Mouse (Mus musculus): ENCODE results near the gene Gm1673.

Gm1673 gene

DNA sequence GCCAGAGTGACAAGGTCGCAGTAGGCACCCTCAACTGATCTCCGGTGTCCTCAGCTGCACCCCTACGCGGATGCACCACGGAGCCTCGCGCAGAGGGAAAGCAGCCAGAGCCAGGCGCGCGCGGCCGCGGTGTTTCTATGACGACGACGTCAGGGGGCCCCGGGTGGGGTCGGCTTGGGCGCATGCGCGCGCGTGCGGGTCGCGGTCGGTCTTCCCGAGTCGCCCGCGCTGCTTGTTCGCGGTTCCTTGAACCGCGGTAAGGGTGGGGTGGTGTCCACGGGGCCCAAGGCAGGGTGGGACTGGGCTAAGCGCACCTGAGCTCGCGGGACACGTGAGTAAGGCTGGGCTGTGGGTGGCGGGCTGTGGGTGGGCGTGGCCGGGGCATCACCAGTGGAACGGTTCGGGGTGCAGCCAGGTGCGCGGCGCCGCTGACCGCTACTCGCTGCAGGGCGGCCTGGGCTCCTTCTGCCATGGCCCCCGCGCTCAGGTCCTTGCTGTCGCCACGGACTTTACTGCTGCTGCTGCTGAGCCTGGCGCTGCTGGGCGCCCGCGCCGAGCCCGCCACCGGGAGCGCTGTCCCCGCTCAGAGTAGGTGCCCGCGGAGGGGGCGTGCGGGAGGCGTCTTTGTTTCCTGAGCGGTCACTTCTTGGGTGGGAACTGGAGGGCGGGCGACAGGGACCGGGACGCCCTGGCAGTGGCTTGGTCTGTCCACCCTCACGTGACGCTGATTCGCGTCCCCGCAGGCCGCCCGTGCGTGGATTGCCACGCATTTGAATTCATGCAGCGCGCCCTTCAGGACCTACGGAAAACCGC lies at the start of gene Gm1673:
Gene Gm1673 (plus strand): TSS at position 125 of the 813 bp plus-strand sequence.
- DNase-seq (ENCODE audit: low read depth, low spot score): peak; percentile 76

DNA sequence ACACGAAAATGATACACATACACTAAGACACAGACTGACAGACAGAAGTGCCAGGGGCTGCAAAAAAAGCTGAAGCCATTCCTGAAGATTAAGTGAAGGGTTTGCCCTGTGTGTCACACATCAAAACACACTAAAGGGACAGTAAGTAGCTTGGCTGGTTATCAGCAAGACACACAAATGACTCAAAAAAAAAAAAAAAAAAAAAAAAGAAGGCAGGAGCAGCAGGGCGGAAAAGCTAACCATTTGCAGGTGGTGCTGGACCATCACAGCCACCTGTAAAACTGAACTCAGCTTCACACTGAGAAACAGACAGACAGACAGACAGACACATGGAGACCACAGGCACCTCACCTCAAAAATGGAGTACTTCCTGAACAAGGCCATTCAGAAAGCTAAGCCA lies 49.2 kb upstream of the Gm1673 start:
- DNase-seq (ENCODE audit: low read depth, low spot score): no peak

DNA sequence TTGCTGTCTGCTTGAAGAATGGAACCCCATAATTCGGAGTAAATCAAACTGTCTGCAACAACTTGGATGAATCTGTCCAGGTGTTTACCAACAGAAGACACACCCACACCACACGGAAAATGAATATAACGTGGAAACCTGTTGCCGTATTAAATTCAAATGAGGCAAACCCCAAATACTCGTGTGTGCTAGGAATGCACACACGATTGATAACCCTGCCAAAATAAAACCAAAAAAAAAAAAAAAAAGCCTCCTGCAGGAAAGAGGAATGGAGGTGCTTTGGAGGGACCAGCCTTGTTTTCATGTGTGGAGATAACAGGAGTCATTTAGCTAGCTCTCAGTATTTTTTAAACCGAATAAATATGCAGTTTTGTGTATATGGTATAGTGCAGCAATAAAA lies 48.4 kb upstream of the Gm1673 start:
- DNase-seq (ENCODE audit: low read depth, low spot score): no peak

GRCm38 (mm10) chr5:33935700-33936111 lies 47.5 kb upstream of the Gm1673 start:
- peak; percentile 41 for DNase-seq (ENCODE audit: low read depth, low spot score)

DNA sequence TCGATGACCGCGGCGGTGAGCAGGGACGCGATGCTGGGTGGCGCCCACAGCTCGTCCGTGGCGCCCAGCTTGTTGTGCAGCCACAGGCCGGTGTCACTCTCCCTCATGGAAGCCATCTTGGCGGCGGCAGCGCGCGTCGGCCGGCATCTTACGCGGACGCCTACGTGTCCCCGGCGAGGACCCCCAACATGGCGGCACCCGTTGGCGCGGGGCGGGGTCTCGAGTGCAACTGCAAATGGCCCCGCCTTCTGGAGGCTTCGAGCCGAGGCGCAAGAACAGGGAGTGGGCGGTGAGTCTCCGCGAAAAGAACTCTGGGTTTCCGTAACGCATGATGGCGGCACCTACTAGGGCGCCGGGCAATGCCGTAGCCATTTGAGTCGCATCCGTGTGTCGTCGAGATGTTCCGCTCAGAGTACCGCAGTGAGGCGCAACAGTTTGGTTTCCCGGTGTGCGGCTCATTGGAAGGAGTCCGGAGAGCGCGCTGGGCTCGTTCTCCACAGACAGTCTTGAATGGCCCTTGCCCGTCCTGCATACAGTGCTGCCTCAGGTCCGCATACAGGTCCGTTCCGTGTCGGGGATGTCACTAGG lies 47.0 kb upstream of the Gm1673 start, which contains the start of gene Nelfa:
Gene Nelfa (minus strand): TSS at position 294 of the 588 bp plus-strand sequence.
- peak; percentile 97 for DNase-seq (ENCODE audit: low read depth, low spot score)

GRCm38 (mm10) chr5:33937230-33937629 lies 46.0 kb upstream of the Gm1673 start:
- DNase-seq (ENCODE audit: low read depth, low spot score): no peak

DNA sequence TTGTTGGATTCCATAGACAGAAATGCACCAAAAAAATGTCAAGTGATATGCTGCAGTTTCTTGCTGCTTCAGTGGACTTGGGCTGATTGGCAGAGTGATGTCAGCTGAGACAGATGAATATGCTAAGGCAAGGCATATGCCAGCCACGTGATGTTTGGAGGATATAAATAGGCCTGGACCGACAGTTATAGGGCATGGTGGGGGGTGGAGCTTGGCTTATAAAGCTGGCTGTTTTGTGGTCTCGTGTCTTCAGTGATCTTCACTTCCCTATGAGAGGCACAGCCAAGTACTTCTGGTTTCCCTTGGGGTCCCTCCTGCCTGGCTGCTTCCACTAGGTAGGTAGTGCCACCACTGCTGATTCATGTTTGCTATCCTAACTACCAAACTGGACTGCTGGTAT lies 44.8 kb upstream of the Gm1673 start:
- no peak for DNase-seq (ENCODE audit: low read depth, low spot score)

- peak; percentile 24 for DNase-seq (ENCODE audit: low read depth, low spot score)
Measured at GRCm38 (mm10) chr5:33947035-33947434, 36.2 kb upstream of the Gm1673 start.

GRCm38 (mm10) chr5:33948314-33948713 lies 34.9 kb upstream of the Gm1673 start:
- no peak for DNase-seq (ENCODE audit: low read depth, low spot score)

DNA sequence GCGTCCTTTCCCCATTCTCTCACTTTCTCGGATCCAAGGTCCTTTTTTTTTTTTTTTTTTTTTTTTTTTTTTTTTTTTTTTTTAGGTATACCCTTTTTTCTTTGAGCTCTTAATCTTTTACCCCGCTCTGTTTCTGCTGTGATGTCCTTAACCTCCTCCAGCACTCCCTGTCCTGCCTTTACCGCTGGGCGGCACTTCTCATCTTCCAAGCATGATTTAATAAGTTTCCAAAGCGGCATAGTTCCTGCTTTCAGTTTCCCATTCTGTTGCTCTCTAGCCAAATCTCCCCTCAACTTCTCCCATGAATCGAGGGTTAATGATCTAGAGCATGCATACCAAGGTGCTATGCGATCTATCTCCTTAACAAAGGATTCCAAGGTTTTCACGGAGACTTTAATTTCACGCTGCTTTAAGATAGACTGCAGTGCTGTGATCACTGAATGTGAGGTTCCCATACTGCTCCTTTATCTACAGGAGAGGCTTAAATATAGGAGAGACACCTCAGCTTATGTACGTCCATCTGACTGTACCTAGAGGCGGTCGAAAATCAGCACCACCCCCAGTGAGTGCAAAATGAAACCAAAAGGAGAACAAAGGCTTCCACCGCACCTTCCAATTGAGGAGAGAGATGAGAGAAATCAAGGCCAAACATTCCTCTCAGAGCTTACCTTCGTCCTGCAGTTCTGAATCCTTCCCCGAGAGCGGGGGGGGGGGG lies 29.6 kb upstream of the Gm1673 start:
- no peak for DNase-seq (ENCODE audit: low read depth, low spot score)

DNA sequence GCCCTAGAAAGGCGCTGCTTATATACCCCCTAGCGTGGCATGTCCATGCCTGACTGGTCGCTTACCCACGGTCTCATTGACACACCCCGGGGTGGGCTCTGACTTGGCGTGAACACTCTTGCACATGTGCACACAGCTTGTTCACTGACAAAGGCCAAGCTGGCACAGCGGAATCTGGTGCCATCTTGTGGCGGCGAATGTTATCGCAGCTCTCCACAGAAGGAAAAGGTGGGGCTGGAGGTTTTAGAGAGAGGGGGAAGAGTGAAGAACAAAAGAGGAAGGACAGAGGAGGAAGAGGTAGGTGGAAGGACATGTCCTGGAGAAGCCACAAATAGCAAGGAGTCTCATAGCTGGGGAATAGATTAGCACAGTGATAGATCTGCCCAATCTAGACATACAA lies 28.9 kb upstream of the Gm1673 start:
- peak; percentile 37 for DNase-seq (ENCODE audit: low read depth, low spot score)

GRCm38 (mm10) chr5:33955868-33956267 lies 27.4 kb upstream of the Gm1673 start:
- DNase-seq (ENCODE audit: low read depth, low spot score): no peak

- no peak for DNase-seq (ENCODE audit: low read depth, low spot score)
Measured at GRCm38 (mm10) chr5:33959382-33959781, 23.9 kb upstream of the Gm1673 start.

GRCm38 (mm10) chr5:33974736-33975135 lies 8.5 kb upstream of the Gm1673 start:
- no peak for DNase-seq (ENCODE audit: low read depth, low spot score)

DNA sequence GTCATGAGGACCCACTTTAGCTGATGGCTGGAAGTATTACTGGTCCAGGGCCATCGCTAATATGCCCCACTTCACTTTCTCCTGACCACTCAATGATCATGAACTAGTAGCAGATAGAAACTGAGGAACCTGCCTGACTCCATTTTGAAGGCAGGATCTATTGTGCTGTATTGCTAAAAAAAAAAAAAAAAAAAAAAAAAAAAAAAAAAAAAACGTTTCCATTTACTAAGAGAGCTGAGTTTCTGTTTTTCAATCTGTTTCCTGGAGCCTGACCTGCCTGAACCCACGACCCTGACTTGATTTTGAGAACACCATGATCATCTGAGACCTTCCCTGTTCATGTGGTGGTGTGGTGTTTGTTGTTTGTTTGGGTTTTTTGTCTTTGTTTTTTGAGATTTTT lies 7.0 kb upstream of the Gm1673 start:
- DNase-seq (ENCODE audit: low read depth, low spot score): no peak

- no peak for DNase-seq (ENCODE audit: low read depth, low spot score)
Measured at GRCm38 (mm10) chr5:33982731-33983259, 438 bp upstream of the Gm1673 start.

- DNase-seq (ENCODE audit: low read depth, low spot score): peak; percentile 66
Measured at GRCm38 (mm10) chr5:33994671-33995625, 11.7 kb downstream of the Gm1673 start.

- peak; percentile 67 for DNase-seq (ENCODE audit: low read depth, low spot score)
Measured at GRCm38 (mm10) chr5:33995843-33996693, 12.8 kb downstream of the Gm1673 start, which contains the start of gene Nat8l. TSS of gene Nat8l (plus strand) at chr5:33995984.

- no peak for DNase-seq (ENCODE audit: low read depth, low spot score)
Measured at GRCm38 (mm10) chr5:33996694-33997045, 13.4 kb downstream of the Gm1673 start.

Measured in ES-CJ7 (cell line).